Mouse (Mus musculus) hindbrain, embryonic 11.5 days (tissue): ENCODE measurements at regions not wholly inside any gene's neighbourhood (a gene's known extent, or its start where the extent isn't known, plus 50 kb on each side); places are given as distances from the start of the nearest gene placed in this dataset.
"Not testable (repeated sequence)": the region's sequence is repeated elsewhere in the genome, so short reads cannot be mapped to it uniquely, and the experiment has no call there.

Experiments used
- ATAC-seq: fragments of 200-750 bp; cut with Nextera tagmentation; 2 replicates; pipeline ENCODE4 v1.8.0; 2017; ENCODE audit warnings: mild to moderate bottlenecking, moderate TSS enrichment, moderate library complexity; ENCODE audit not compliant: low FRiP score
- DNase-seq: peaks from one replicate; pipeline ENCODE4 v3.0.0-alpha.2; 2015; ENCODE audit warnings: low spot score
- H3K27ac ChIP-seq: fragments of 300-500 bp; sonication (generic); 2 replicates; pipeline ENCODE4 v1.5.1; 2014; ENCODE audit warnings: mild to moderate bottlenecking, low read depth, low read length
- H3K27me3 ChIP-seq: fragments of 300-500 bp; sonication (generic); 2 replicates; pipeline ENCODE4 v1.6.1; 2014; ENCODE audit warnings: mild to moderate bottlenecking, low read length, moderate library complexity, mixed read lengths; ENCODE audit not compliant: control insufficient read depth, insufficient read depth
- H3K36me3 ChIP-seq: fragments of 300-500 bp; sonication (generic); 2 replicates; pipeline ENCODE4 v1.6.1; 2014; ENCODE audit warnings: mild to moderate bottlenecking, low read length, moderate library complexity, mixed read lengths; ENCODE audit not compliant: control insufficient read depth, insufficient read depth
- H3K4me1 ChIP-seq: fragments of 300-500 bp; sonication (generic); replicated peaks from 2 replicates; pipeline ENCODE4 v1.6.1; 2014; ENCODE audit warnings: low read length, mixed read lengths; ENCODE audit not compliant: control insufficient read depth, insufficient read depth
- H3K4me2 ChIP-seq: fragments of 300-500 bp; sonication (generic); replicated peaks from 2 replicates; pipeline ENCODE4 v1.6.1; 2014; ENCODE audit warnings: mild to moderate bottlenecking, low read depth, low read length
- H3K4me3 ChIP-seq: fragments of 300-500 bp; sonication (generic); 2 replicates; pipeline ENCODE4 v1.5.1; 2014; ENCODE audit warnings: low read depth, low read length
- H3K9ac ChIP-seq: fragments of 300-500 bp; sonication (generic); 2 replicates; pipeline ENCODE4 v1.6.1; 2014; ENCODE audit warnings: low read depth, low read length
- H3K9me3 ChIP-seq: fragments of 300-500 bp; sonication (generic); 2 replicates; pipeline ENCODE4 v1.6.1; 2016; ENCODE audit warnings: low read length; ENCODE audit not compliant: control insufficient read depth
- WGBS: fragments of 180-500 bp; shearing (Covaris S2); extraction: QIAGEN DNeasy Blood & Tissue Kit; methylation state at CpG from one replicate; pipeline ENCODE4 v1.1.7; 2014; 5-methylcytosine and 5-hydroxymethylcytosine counted together

- H3K4me2 ChIP-seq: no peak overlapping the region
- H3K36me3 ChIP-seq: no peaks in the 10 kb centered on the region
- H3K27ac ChIP-seq: no peak overlapping the region
- H3K4me3 ChIP-seq: no peak overlapping the region
- no peaks in the 10 kb centered on the region for H3K4me1 ChIP-seq
- H3K9ac ChIP-seq: no peak overlapping the region
- no peaks in the 10 kb centered on the region for H3K9me3 ChIP-seq
- no peak for ATAC-seq
- H3K27me3 ChIP-seq: no peaks in the 10 kb centered on the region
- no peak for DNase-seq
Measured at GRCm38 (mm10) chr1:145139267-145139651, 364.0 kb upstream of the Rgs18 start.

GRCm38 (mm10) chr1:145138452-145139266, 363.4 kb upstream of the Rgs18 start:
- H3K9ac ChIP-seq: no peak overlapping the region
- no peak overlapping the region for H3K4me3 ChIP-seq
- 58% methylated on average over 2 of the region's 2 CpGs for WGBS
- H3K27ac ChIP-seq: no peak overlapping the region
- H3K27me3 ChIP-seq: no peaks in the 10 kb centered on the region
- H3K4me2 ChIP-seq: no peak overlapping the region
- no peak for ATAC-seq
- H3K36me3 ChIP-seq: no peaks in the 10 kb centered on the region
- no peak for DNase-seq
- H3K9me3 ChIP-seq: no peaks in the 10 kb centered on the region
- no peaks in the 10 kb centered on the region for H3K4me1 ChIP-seq

GRCm38 (mm10) chr1:145131020-145131419, 355.8 kb upstream of the Rgs18 start:
- no peak overlapping the region for H3K9ac ChIP-seq
- DNase-seq: no peak
- no peak for ATAC-seq
- no peaks in the 10 kb centered on the region for H3K4me1 ChIP-seq
- H3K27ac ChIP-seq: no peak overlapping the region
- H3K4me3 ChIP-seq: no peak overlapping the region
- H3K36me3 ChIP-seq: no peaks in the 10 kb centered on the region
- no peaks in the 10 kb centered on the region for H3K9me3 ChIP-seq
- H3K4me2 ChIP-seq: no peak overlapping the region
- H3K27me3 ChIP-seq: no peaks in the 10 kb centered on the region
- WGBS: 75% methylated on average over 1 of the region's 1 CpGs

GRCm38 (mm10) chr1:145113171-145113570, 337.9 kb upstream of the Rgs18 start:
- H3K9me3 ChIP-seq: no peaks in the 10 kb centered on the region
- no peaks in the 10 kb centered on the region for H3K4me1 ChIP-seq
- H3K9ac ChIP-seq: no peak overlapping the region
- H3K27ac ChIP-seq: no peak overlapping the region
- DNase-seq (no peak), ATAC-seq (no peak)
- no peaks in the 10 kb centered on the region for H3K27me3 ChIP-seq
- H3K36me3 ChIP-seq: no peaks in the 10 kb centered on the region
- no peak overlapping the region for H3K4me3 ChIP-seq
- WGBS: 62% methylated on average over 1 of the region's 1 CpGs
- H3K4me2 ChIP-seq: no peak overlapping the region

- not testable (repeated sequence) for ATAC-seq, H3K27me3 ChIP-seq, H3K4me1 ChIP-seq, H3K9me3 ChIP-seq, H3K4me2 ChIP-seq, H3K27ac ChIP-seq, H3K9ac ChIP-seq, H3K4me3 ChIP-seq, DNase-seq, H3K36me3 ChIP-seq
- WGBS: 92% methylated on average over 4 of the region's 4 CpGs
Measured at GRCm38 (mm10) chr1:145106771-145107170, 331.5 kb upstream of the Rgs18 start.

GRCm38 (mm10) chr1:145065255-145065854, 290.1 kb upstream of the Rgs18 start:
- no peak overlapping the region for H3K4me3 ChIP-seq
- DNase-seq: no peak
- H3K9ac ChIP-seq: no peak overlapping the region
- no peaks in the 10 kb centered on the region for H3K4me1 ChIP-seq
- no peak overlapping the region for H3K27ac ChIP-seq
- H3K4me2 ChIP-seq: no peak overlapping the region
- 94% methylated on average over 1 of the region's 1 CpGs for WGBS
- no peaks in the 10 kb centered on the region for H3K9me3 ChIP-seq
- ATAC-seq: 0 out of 2 replicates have a peak, but pooled peaks have one; percentile 35
- H3K27me3 ChIP-seq: no peaks in the 10 kb centered on the region
- H3K36me3 ChIP-seq: no peaks in the 10 kb centered on the region

- Histone ChIP-seq H3K4me3 (no peak overlapping the region), H3K4me1 (no peaks in the 10 kb centered on the region), H3K4me2 (no peak overlapping the region), H3K9me3 (no peaks in the 10 kb centered on the region), H3K27me3 (no peaks in the 10 kb centered on the region), H3K36me3 (no peaks in the 10 kb centered on the region), H3K27ac (no peak overlapping the region), H3K9ac (no peak overlapping the region)
- WGBS: 81% methylated on average over 3 of the region's 3 CpGs
- ATAC-seq: no peak
- DNase-seq: no peak
Measured at GRCm38 (mm10) chr1:145064384-145064783, 289.1 kb upstream of the Rgs18 start.

GRCm38 (mm10) chr1:145015623-145016022, 240.4 kb upstream of the Rgs18 start:
- WGBS: 85% methylated on average over 4 of the region's 4 CpGs
- Histone ChIP-seq H3K4me2 (no peak overlapping the region), H3K9ac (no peak overlapping the region), H3K27ac (no peak overlapping the region), H3K36me3 (no peaks in the 10 kb centered on the region), H3K4me1 (no peaks in the 10 kb centered on the region), H3K9me3 (no peaks in the 10 kb centered on the region), H3K27me3 (no peaks in the 10 kb centered on the region), H3K4me3 (no peak overlapping the region)
- ATAC-seq (no peak), DNase-seq (no peak)

- H3K9me3 ChIP-seq: no peaks in the 10 kb centered on the region
- no peak overlapping the region for H3K4me3 ChIP-seq
- no peak overlapping the region for H3K4me2 ChIP-seq
- H3K27ac ChIP-seq: no peak overlapping the region
- no peaks in the 10 kb centered on the region for H3K36me3 ChIP-seq
- ATAC-seq (no peak), DNase-seq (no peak)
- no peak overlapping the region for H3K9ac ChIP-seq
- no peaks in the 10 kb centered on the region for H3K27me3 ChIP-seq
- no peaks in the 10 kb centered on the region for H3K4me1 ChIP-seq
Measured at GRCm38 (mm10) chr1:145010833-145011232, 235.6 kb upstream of the Rgs18 start.
